Mouse (Mus musculus) gastrocnemius, postnatal 4 days (tissue): ENCODE data around the gene Olfr589. TPM values are rescaled to one million over a fixed set of nuclear protein-coding genes. Genes with fewer than 3 reads are reported as not detected.
"Not testable (repeated sequence)": the region's sequence is repeated elsewhere in the genome, so short reads cannot be mapped to it uniquely, and the experiment has no call there.

Experiments used
- DNase-seq, 2 experiments: peaks; one replicate each; pipeline ENCODE4 v3.0.0; 2021 to 2022; ENCODE audit warnings: low spot score in 2 of 2, mixed read lengths in 2 of 2
- long read RNA-seq, 2 experiments: library from polyadenylated mRNA; stranded (forward); transcript quantifications; one replicate each; pipeline ENCODE4 v2.0.0; 2021
- total RNA-seq, 2 experiments: library from RNA; stranded (reverse); gene quantifications; 2 replicates each; pipeline ENCODE4 v1.2.3; 2021

Olfr589 gene
- not detected for total RNA-seq
- long read RNA-seq, experiment 1, result 0 reads
- long read RNA-seq, experiment 2, result 0 reads

- DNase-seq, result no peak
Measured at GRCm38 (mm10) chr7:103156256-103156655, at the start of gene Olfr589. Olfr589 (minus strand) TSS chr7:103156356.

- not testable (repeated sequence) for DNase-seq
Measured at GRCm38 (mm10) chr7:103184503-103184902, 28.3 kb upstream of the Olfr589 start, which contains the start of gene Olfr592. Olfr592 (plus strand) TSS chr7:103184803.

- DNase-seq, result no peak
Measured at GRCm38 (mm10) chr7:103178240-103178639, 22.1 kb upstream of the Olfr589 start, which contains the start of gene Olfr591. Olfr591 (minus strand) TSS chr7:103178340.

GRCm38 (mm10) chr7:103169697-103170096 is 13.5 kb upstream of the Olfr589 start:
- DNase-seq, result no peak

- no peak for DNase-seq
Measured at GRCm38 (mm10) chr7:103140579-103140978, 15.6 kb downstream of the Olfr589 start, which contains the start of gene Olfr588-ps1. Olfr588-ps1 (plus strand) TSS chr7:103140879.

GRCm38 (mm10) chr7:103125538-103125937 is 30.6 kb downstream of the Olfr589 start, which contains the start of gene Olfr586:
Olfr586 (minus strand) TSS chr7:103125638.
- DNase-seq, result no peak

GRCm38 (mm10) chr7:103119406-103119805 is 36.8 kb downstream of the Olfr589 start:
- no peak for DNase-seq

Other genes starting within 250 kb of the Olfr589 start
- gene Olfr571, start 238.8 kb downstream of the Olfr589 start, total RNA-seq, result not detected
- not detected for gene Olfr572, start 231.9 kb downstream of the Olfr589 start, total RNA-seq
- not detected for gene Olfr573-ps1, start 213.8 kb downstream of the Olfr589 start, total RNA-seq
- gene Olfr574, start 207.9 kb downstream of the Olfr589 start, total RNA-seq, result not detected
- gene Olfr575, start 197.6 kb downstream of the Olfr589 start, total RNA-seq, result not detected
- gene Olfr576, start 193.7 kb downstream of the Olfr589 start, total RNA-seq, result not detected
- not detected for gene Olfr577, start 180.4 kb downstream of the Olfr589 start, total RNA-seq
- gene Olfr578, start 167.0 kb downstream of the Olfr589 start, total RNA-seq, result not detected
- not detected for gene Olfr582, start 118.3 kb downstream of the Olfr589 start, total RNA-seq
- not detected for gene Olfr583, start 105.1 kb downstream of the Olfr589 start, total RNA-seq
- not detected for gene Olfr584, start 74.5 kb downstream of the Olfr589 start, total RNA-seq
- gene Olfr585, start 58.6 kb downstream of the Olfr589 start, total RNA-seq, result not detected
- gene Olfr586, start 30.7 kb downstream of the Olfr589 start, total RNA-seq, result not detected
- not detected for gene Olfr588-ps1, start 15.5 kb downstream of the Olfr589 start, total RNA-seq
- not detected for gene Olfr591, start 22.0 kb upstream of the Olfr589 start, total RNA-seq
- not detected for gene Olfr592, start 28.4 kb upstream of the Olfr589 start, total RNA-seq
- gene Olfr593, start 55.5 kb upstream of the Olfr589 start, total RNA-seq, result not detected
- gene Olfr594, start 60.6 kb upstream of the Olfr589 start, total RNA-seq, result not detected
- gene Usp17ld, start 96.1 kb upstream of the Olfr589 start, total RNA-seq, result not detected
- gene Olfr596, start 149.3 kb upstream of the Olfr589 start, total RNA-seq, result not detected
- not detected for gene Olfr597, start 160.0 kb upstream of the Olfr589 start, total RNA-seq
- not detected for gene Olfr598, start 167.2 kb upstream of the Olfr589 start, total RNA-seq
- gene Olfr599, start 179.6 kb upstream of the Olfr589 start, total RNA-seq, result not detected
- gene Olfr600, start 193.3 kb upstream of the Olfr589 start, total RNA-seq, result not detected
- gene Olfr601, start 206.3 kb upstream of the Olfr589 start, total RNA-seq, result not detected
- not detected for gene Olfr603, start 229.8 kb upstream of the Olfr589 start, total RNA-seq